Mouse (Mus musculus) embryonic stem cell, embryonic (primary cell): ENCODE measurements around the gene Stx8.

Experiments used
- CTCF ChIA-PET, 4 experiments: fragments of 300-600 bp in 2 of 4; fragments of 350-600 bp in 2 of 4; sonication (Branson Sonifier 250); formaldehyde crosslinking; loops; one replicate each; lab custom pipeline; 2022; ENCODE audit warnings: inconsistent platforms in 2 of 4; lab: Charles Lee
- POLR2A ChIA-PET, 4 experiments: fragments of 300-600 bp in 2 of 4; fragments of 350-600 bp in 2 of 4; sonication (Branson Sonifier 250); formaldehyde crosslinking; loops; one replicate each; lab custom pipeline; 2022; ENCODE audit warnings: antibody characterized with exemption in 4 of 4, inconsistent platforms in 1 of 4; lab: Charles Lee

Gene Stx8

GRCm38 (mm10) chr11:68136687-68137086 lies 170.7 kb downstream of the Stx8 start:
- POLR2A ChIA-PET: interaction anchor here in 2 of 4 experiments (1.0 to 1.5 kb wide), 3 partner anchors 23 to 555 kb away, joined by 3 to 6 read pairs (median 5); partner anchors contain the start of gene Myh10 (in 1 of the 2)
- CTCF ChIA-PET: no interaction called here

GRCm38 (mm10) chr11:68142296-68142695 lies 176.3 kb downstream of the Stx8 start:
- CTCF ChIA-PET: no interaction called here
- POLR2A ChIA-PET: interaction anchor here in 1 of 4 experiments (1.0 kb wide), 1 partner anchor 192 kb away, joined by 3 read pairs; no protein-coding TSS in a partner anchor

- CTCF ChIA-PET: interaction anchor here in 2 of 4 experiments (0.5 to 1.9 kb wide), 3 partner anchors 227 to 341 kb away, joined by 3 to 5 read pairs (median 5); no protein-coding TSS in a partner anchor
- POLR2A ChIA-PET: interaction anchor here in 1 of 4 experiments (1.8 kb wide), 1 partner anchor 9 kb away, joined by 5 read pairs; no protein-coding TSS in a partner anchor
Observed at GRCm38 (mm10) chr11:68144235-68145065, 178.5 kb downstream of the Stx8 start.

GRCm38 (mm10) chr11:68145066-68145585 lies 179.1 kb downstream of the Stx8 start:
- CTCF ChIA-PET: interaction anchor here in 3 of 4 experiments (0.5 to 1.9 kb wide), 4 partner anchors 228 to 340 kb away, joined by 3 to 5 read pairs (median 4); no protein-coding TSS in a partner anchor
- POLR2A ChIA-PET: interaction anchor here in 1 of 4 experiments (0.5 to 1.8 kb wide), 2 partner anchors 9 to 138 kb away, joined by 3 to 5 read pairs; no protein-coding TSS in a partner anchor

- ChIA-PET CTCF (interaction anchor here in 3 of 4 experiments (0.8 to 1.9 kb wide), 4 partner anchors 10 to 272 kb away, joined by 3 to 5 read pairs (median 3); no protein-coding TSS in a partner anchor), POLR2A (interaction anchor here in 3 of 4 experiments (0.5 to 1.3 kb wide), 5 partner anchors 14 to 254 kb away, joined by 3 read pairs; partner anchors contain the start of gene Ntn1 (in 1 of the 3))
Observed at GRCm38 (mm10) chr11:68145586-68146455, 179.8 kb downstream of the Stx8 start.

- ChIA-PET CTCF (interaction anchor here (0.6 to 0.8 kb wide), 4 partner anchors 11 to 241 kb away, joined by 3 read pairs; no protein-coding TSS in a partner anchor), POLR2A (interaction anchor here in 3 of 4 experiments (0.6 to 1.3 kb wide), 7 partner anchors 14 to 254 kb away, joined by 3 to 4 read pairs (median 3); partner anchors contain the start of gene Ntn1 (in 1 of the 3))
Observed at GRCm38 (mm10) chr11:68146456-68146851, 180.5 kb downstream of the Stx8 start.

GRCm38 (mm10) chr11:68150938-68151337 lies 184.9 kb downstream of the Stx8 start:
- POLR2A ChIA-PET: interaction anchor here in 2 of 4 experiments (0.6 to 0.7 kb wide), 2 partner anchors 9 to 403 kb away, joined by 3 read pairs; no protein-coding TSS in a partner anchor
- CTCF ChIA-PET: interaction anchor here in 2 of 4 experiments (1.0 to 1.1 kb wide), 2 partner anchors 9 kb away, joined by 3 read pairs; no protein-coding TSS in a partner anchor

GRCm38 (mm10) chr11:68155821-68156220 lies 189.8 kb downstream of the Stx8 start:
- ChIA-PET POLR2A (no interaction called here), CTCF (no interaction called here)

GRCm38 (mm10) chr11:68158166-68158565 lies 192.2 kb downstream of the Stx8 start:
- POLR2A ChIA-PET: no interaction called here
- CTCF ChIA-PET: interaction anchor here in 1 of 4 experiments (3.3 kb wide), 1 partner anchor 250 kb away, joined by 11 read pairs; no protein-coding TSS in a partner anchor

GRCm38 (mm10) chr11:68159867-68160266 lies 193.9 kb downstream of the Stx8 start:
- POLR2A ChIA-PET: interaction anchor here in 2 of 4 experiments (0.6 to 1.0 kb wide), 5 partner anchors 9 to 36 kb away, joined by 3 read pairs; no protein-coding TSS in a partner anchor
- CTCF ChIA-PET: interaction anchor here in 3 of 4 experiments (0.6 to 3.3 kb wide), 10 partner anchors 9 to 645 kb away, joined by 3 to 11 read pairs (median 4); no protein-coding TSS in a partner anchor

- CTCF ChIA-PET: interaction anchor here in 2 of 4 experiments (0.7 to 1.0 kb wide), 3 partner anchors 191 to 244 kb away, joined by 3 to 11 read pairs (median 5); no protein-coding TSS in a partner anchor
- POLR2A ChIA-PET: interaction anchor here in 2 of 4 experiments (0.6 to 2.0 kb wide), 4 partner anchors 10 to 368 kb away, joined by 3 to 8 read pairs (median 4); no protein-coding TSS in a partner anchor
Observed at GRCm38 (mm10) chr11:68164408-68164807, 198.4 kb downstream of the Stx8 start.

- ChIA-PET POLR2A (interaction anchor here in 1 of 4 experiments (1.0 kb wide), 1 partner anchor 289 kb away, joined by 3 read pairs; no protein-coding TSS in a partner anchor), CTCF (interaction anchor here in 1 of 4 experiments (0.6 kb wide), 2 partner anchors 54 to 280 kb away, joined by 3 to 4 read pairs; no protein-coding TSS in a partner anchor)
Observed at GRCm38 (mm10) chr11:68168427-68168826, 202.4 kb downstream of the Stx8 start.

- ChIA-PET CTCF (no interaction called here), POLR2A (no interaction called here)
Observed at GRCm38 (mm10) chr11:68171973-68172647, 206.1 kb downstream of the Stx8 start.

GRCm38 (mm10) chr11:68172648-68173045 lies 206.7 kb downstream of the Stx8 start:
- ChIA-PET POLR2A (interaction anchor here in 1 of 4 experiments (0.6 kb wide), 1 partner anchor 88 kb away, joined by 3 read pairs; no protein-coding TSS in a partner anchor), CTCF (no interaction called here)

- POLR2A ChIA-PET: interaction anchor here in 1 of 4 experiments (0.6 to 1.0 kb wide), 2 partner anchors 30 to 750 kb away, joined by 3 read pairs; no protein-coding TSS in a partner anchor
Observed at GRCm38 (mm10) chr11:68176550-68176949, 210.6 kb downstream of the Stx8 start.

GRCm38 (mm10) chr11:68177415-68177814 lies 211.4 kb downstream of the Stx8 start:
- ChIA-PET POLR2A (interaction anchor here in 1 of 4 experiments (0.6 to 1.0 kb wide), 2 partner anchors 31 to 749 kb away, joined by 3 read pairs; no protein-coding TSS in a partner anchor), CTCF (no interaction called here)

More at GRCm38 (mm10) chr11:68176550-68176949, 210.6 kb downstream of the Stx8 start:
- CTCF ChIA-PET: interaction anchor here in 1 of 4 experiments (0.5 kb wide), 1 partner anchor 917 kb away, joined by 10 read pairs; no protein-coding TSS in a partner anchor
